Mouse (Mus musculus) ovary, adult 2 months (tissue): ENCODE results near the gene Obp2b. TPM values are rescaled to one million over a fixed set of nuclear protein-coding genes. Genes with fewer than 3 reads are reported as not detected.

ENCODE experiments used
- polyA plus RNA-seq: library from polyadenylated mRNA; depleted of rRNA; stranded (reverse); fragments of >200 nt; gene quantifications from 2 replicates; pipeline ENCODE4 v1.2.3, GENCODE M21; 2012; rRNA removed

Gene Obp2b
- polyA plus RNA-seq = not detected in 2 replicates

GRCm38 (mm10) chr2:25736709-25737108, at the start of gene Obp2b:
TSS of gene Obp2b (plus strand) at chr2:25737009.

DNA sequence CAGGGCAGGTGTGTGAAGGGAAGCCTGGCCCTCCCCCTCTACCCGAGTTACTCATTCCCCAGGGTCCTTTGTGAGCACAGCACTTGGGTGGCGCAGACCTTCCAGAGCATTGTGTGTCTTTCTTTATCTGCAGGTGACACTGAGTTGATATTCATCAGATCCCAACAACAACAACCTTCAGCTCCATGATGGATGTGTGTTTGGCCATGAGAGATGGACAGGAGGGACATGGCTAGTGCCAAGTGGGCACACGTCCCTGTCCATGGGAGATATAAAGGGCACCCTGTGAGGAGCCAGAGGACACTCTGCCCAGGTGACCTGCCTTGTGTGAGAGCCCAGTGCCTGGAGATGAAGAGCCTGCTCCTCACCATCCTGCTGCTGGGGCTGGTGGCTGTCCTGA, 37.1 kb upstream of the Obp2b start, which contains the start of gene Obp2a:
TSS of gene Obp2a (plus strand) at position 301 of the 400 bp plus-strand sequence.

DNA sequence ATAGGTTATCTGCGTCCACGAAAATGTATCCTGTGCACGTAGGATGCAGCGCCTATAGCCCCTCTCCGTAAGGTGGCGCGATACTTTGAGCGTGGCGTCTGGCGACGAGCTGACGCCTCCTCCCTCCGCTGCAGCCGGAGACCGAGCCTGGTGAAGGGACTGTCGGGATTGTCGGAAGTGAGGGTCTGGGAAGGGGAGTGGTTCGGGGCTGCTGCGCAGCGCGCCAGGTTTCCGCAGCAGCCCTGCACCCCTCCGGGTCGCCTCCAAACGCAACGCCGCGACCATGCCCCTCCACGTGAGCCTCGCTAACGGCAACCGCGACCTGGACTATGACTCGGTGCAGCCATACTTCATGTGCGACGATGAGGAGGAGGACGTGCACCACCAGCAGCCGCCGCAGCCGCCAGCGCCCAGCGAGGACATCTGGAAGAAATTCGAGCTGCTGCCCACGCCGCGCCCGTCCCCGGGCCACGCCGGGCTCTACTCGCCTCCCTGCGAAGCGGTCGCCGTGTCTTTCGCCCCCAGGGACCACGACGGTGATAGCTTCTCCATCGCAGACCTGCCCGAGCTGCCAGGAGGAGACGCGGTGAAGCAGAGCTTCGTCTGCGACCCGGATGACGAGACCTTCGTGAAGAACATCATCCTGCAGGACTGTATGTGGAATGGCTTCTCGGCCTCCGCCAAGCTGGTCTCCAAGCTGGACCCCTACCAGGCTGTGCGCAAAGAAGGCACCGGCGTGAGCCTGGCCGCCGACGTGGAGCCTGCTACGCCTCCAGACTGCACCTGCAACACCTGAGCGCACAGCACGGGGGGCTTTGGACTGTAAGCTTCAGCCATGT, 29.9 kb upstream of the Obp2b start, which contains the start of gene Bmyc:
TSS of gene Bmyc (plus strand) at position 97 of the 839 bp plus-strand sequence.

DNA sequence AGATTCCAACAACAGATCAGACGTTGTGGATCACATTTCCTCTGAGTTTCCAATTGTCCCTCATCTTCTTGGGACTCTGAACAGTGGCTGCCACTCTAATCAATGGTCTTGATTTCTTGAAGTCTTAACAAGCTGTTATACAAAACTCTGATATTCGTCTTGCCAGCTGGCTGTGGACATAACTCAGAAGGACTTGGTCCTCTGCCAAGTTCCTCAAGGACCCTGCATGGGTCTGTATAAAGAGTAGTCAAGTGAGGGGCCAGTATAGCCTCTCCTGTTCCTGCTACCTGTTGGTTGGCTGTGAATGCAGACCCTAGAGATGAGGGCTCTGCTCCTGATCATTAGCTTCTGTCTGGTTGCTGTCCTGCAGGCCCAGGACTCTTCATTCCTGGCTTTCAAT, 28.5 kb downstream of the Obp2b start, which contains the start of gene Lcn3:
TSS of gene Lcn3 (plus strand) at position 301 of the 400 bp plus-strand sequence.

DNA sequence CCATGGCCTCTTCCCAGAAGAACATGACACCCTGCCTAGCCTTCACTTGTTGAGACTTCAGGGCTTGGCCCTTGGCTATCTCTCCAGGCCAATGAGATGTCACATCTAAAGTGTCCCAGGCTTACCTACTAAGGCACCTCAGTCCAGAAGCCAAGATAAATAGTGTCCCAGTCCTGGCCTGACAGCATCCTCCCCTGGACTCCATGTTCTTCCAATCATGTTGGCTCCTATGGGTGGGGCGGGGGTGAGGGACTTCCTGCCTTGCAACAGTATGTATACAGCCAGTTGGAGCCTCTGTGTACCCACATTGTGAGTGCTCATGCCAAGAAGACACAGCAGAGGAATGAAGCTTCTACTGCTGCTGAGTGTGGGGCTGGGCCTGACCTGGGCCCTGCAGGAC, 39.9 kb downstream of the Obp2b start, which contains the start of gene Lcn11:
TSS of gene Lcn11 (plus strand) at position 301 of the 400 bp plus-strand sequence.

GRCm38 (mm10) chr2:25781957-25782356, 45.1 kb downstream of the Obp2b start, which contains the start of gene Gm13539:
TSS of gene Gm13539 (plus strand) at chr2:25782257.

Other genes starting within 250 kb of the Obp2b start
- gene Lcn12, start 243.1 kb upstream of the Obp2b start, polyA plus RNA-seq = not detected in 2 replicates
- gene Fbxw5, start 236.3 kb upstream of the Obp2b start, polyA plus RNA-seq = 24.5 and 26.0 TPM in 2 replicates
- 5.0 TPM in 2 replicates for gene C8g, start 235.3 kb upstream of the Obp2b start, polyA plus RNA-seq
- 19.3 and 21.8 TPM in 2 replicates for gene Traf2, start 190.1 kb upstream of the Obp2b start, polyA plus RNA-seq
- gene Edf1, start 179.2 kb upstream of the Obp2b start, polyA plus RNA-seq = 124 and 162 TPM in 2 replicates
- gene Mamdc4, start 162.2 kb upstream of the Obp2b start, polyA plus RNA-seq = 20.7 and 30.4 TPM in 2 replicates
- gene Phpt1, start 161.8 kb upstream of the Obp2b start, polyA plus RNA-seq = 73.9 and 105 TPM in 2 replicates
- 8.4 and 10.4 TPM in 2 replicates for gene Ajm1, start 155.3 kb upstream of the Obp2b start, polyA plus RNA-seq
- gene Rabl6, start 128.5 kb upstream of the Obp2b start, polyA plus RNA-seq = 123 and 169 TPM in 2 replicates
- gene Ccdc183, start 119.3 kb upstream of the Obp2b start, polyA plus RNA-seq = not detected in 2 replicates
- gene Tmem141, start 115.0 kb upstream of the Obp2b start, polyA plus RNA-seq = 22.5 and 36.2 TPM in 2 replicates
- gene Fcna, start 109.0 kb upstream of the Obp2b start, polyA plus RNA-seq = 1.2 and 1.8 TPM in 2 replicates
- not detected in 2 replicates for gene Lcn8, start 83.9 kb upstream of the Obp2b start, polyA plus RNA-seq
- gene Lcn5, start 79.1 kb upstream of the Obp2b start, polyA plus RNA-seq = not detected in 2 replicates
- gene Lcn6, start 60.2 kb upstream of the Obp2b start, polyA plus RNA-seq = not detected in 2 replicates
- not detected in 2 replicates for gene Lcn10, start 54.3 kb upstream of the Obp2b start, polyA plus RNA-seq
- gene Obp2a, start 37.0 kb upstream of the Obp2b start, polyA plus RNA-seq = not detected in 2 replicates
- gene Bmyc, start 30.3 kb upstream of the Obp2b start, polyA plus RNA-seq = 98.8 and 103 TPM in 2 replicates
- not detected in 2 replicates for gene Lcn3, start 28.6 kb downstream of the Obp2b start, polyA plus RNA-seq
- not detected in 2 replicates for gene Lcn11, start 40.0 kb downstream of the Obp2b start, polyA plus RNA-seq
- gene Gm13539, start 45.2 kb downstream of the Obp2b start, polyA plus RNA-seq = not detected in 2 replicates
- gene Glt6d1, start 78.8 kb downstream of the Obp2b start, polyA plus RNA-seq = not detected in 2 replicates
- gene Lcn9, start 86.1 kb downstream of the Obp2b start, polyA plus RNA-seq = not detected in 2 replicates
- gene Sohlh1, start 110.2 kb downstream of the Obp2b start, polyA plus RNA-seq = 4.8 and 5.7 TPM in 2 replicates
- gene Kcnt1, start 126.7 kb downstream of the Obp2b start, polyA plus RNA-seq = 57.9 and 61.4 TPM in 2 replicates
- gene Camsap1, start 246.3 kb downstream of the Obp2b start, polyA plus RNA-seq = 12.8 and 18.2 TPM in 2 replicates